Comparison of ENCODE assay signal across 23 mouse cellular contexts in the genomic region with DNA sequence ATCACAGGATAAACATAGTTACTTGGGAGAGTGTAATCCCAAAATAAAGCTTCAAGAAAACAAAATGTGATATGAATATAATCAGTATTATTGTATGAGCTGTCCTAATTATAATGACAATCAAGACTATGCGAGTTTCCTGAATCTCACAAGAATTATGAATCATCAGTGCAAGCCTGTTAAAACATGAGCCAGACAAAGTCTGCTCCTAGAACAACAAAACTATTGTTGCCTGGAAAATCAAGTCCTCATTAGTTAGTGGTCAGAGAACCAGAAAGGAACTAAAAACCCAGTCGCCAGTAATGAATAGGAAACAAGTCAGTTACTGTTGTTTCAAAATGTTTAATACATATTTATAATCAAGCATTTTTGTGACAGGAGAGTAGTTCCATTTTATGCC.
A peak's percentile ranks its signal among the peaks of the same experiment; 100 is the strongest.
DNase-seq lines count a peak whose midpoint lies in the region; ATAC-seq lines count a peak whose summit lies in the region.
"Had no signal": no experiment of that assay in that cellular context is flagged by ENCODE, and none has a peak within 500 bp of the region (broad histone marks: within the 10 kb centered on the region; RNA-seq: fewer than 3 reads in every experiment).

No protein-coding gene starts in this region.

- H3K27me3 ChIP-seq in heart, embryonic 12.5 days (replicated peaks): no peaks in the 10 kb centered on the region
- H3K27me3 ChIP-seq: embryonic facial prominence, embryonic 13.5 days; embryonic facial prominence, embryonic 15.5 days; forebrain, embryonic 13.5 days; forebrain, embryonic 15.5 days; Patski had no signal

- H3K9me3 ChIP-seq in heart, embryonic 12.5 days (replicated peaks): no peaks in the 10 kb centered on the region
- H3K9me3 ChIP-seq: embryonic facial prominence, embryonic 13.5 days; embryonic facial prominence, embryonic 15.5 days; forebrain, embryonic 13.5 days; forebrain, embryonic 15.5 days had no signal

- H3K9ac ChIP-seq in heart, embryonic 12.5 days: no peak overlapping the region
- H3K9ac ChIP-seq: embryonic facial prominence, embryonic 13.5 days; embryonic facial prominence, embryonic 15.5 days; forebrain, embryonic 13.5 days; forebrain, embryonic 15.5 days; forebrain, postnatal 0 days had no signal

- DNase-seq in 3T3-L1 (ENCODE audit: low read depth, low spot score): peak; percentile 8
- peak; percentile 1 for DNase-seq in brain, adult 2 months (ENCODE audit: low read depth, low spot score)
- peak; percentile 19 for DNase-seq in retina, embryonic 14.5 days (ENCODE audit: low spot score)
- no peak for DNase-seq in cerebellum, postnatal 36 days
- no peak for DNase-seq in cerebellum, adult 11 months
- DNase-seq: adrenal gland, adult 8-10 months; adrenal gland, postnatal 14 days; adrenal gland, postnatal 36 days; cerebellum, adult 11-12 months; cerebellum, adult 2 months; cerebellum, adult 9-10 months; cerebellum, postnatal 10 days; cerebellum, postnatal 25 days; embryo, embryonic 11 days; forebrain, postnatal 0 days had no signal

- 67% methylated on average over 2 of the region's 2 CpGs for WGBS in heart, embryonic 12.5 days

- no peak overlapping the region for H3K4me3 ChIP-seq in heart, embryonic 12.5 days
- H3K4me3 ChIP-seq: embryonic facial prominence, embryonic 13.5 days; embryonic facial prominence, embryonic 15.5 days; erythroblast, embryonic 14.5 days; forebrain, embryonic 13.5 days; forebrain, embryonic 15.5 days had no signal

- no peak overlapping the region for H3K4me2 ChIP-seq in heart, embryonic 12.5 days
- H3K4me2 ChIP-seq: embryonic facial prominence, embryonic 13.5 days; embryonic facial prominence, embryonic 15.5 days; forebrain, embryonic 13.5 days; forebrain, embryonic 15.5 days had no signal

- H3K4me1 ChIP-seq in heart, embryonic 12.5 days (replicated peaks): no peaks in the 10 kb centered on the region
- H3K4me1 ChIP-seq: embryonic facial prominence, embryonic 13.5 days; embryonic facial prominence, embryonic 15.5 days; forebrain, embryonic 13.5 days; forebrain, embryonic 15.5 days had no signal

- no peak for ATAC-seq in heart, embryonic 12.5 days (ENCODE audit: insufficient number of reproducible peaks, low FRiP score)
- ATAC-seq: activated CD4-positive, CD25-positive, alpha-beta regulatory T cell, adult 4 months; forebrain, embryonic 13.5 days; forebrain, embryonic 15.5 days; forebrain, postnatal 0 days; Patski had no signal

- no peak overlapping the region for H3K27ac ChIP-seq in heart, embryonic 12.5 days (ENCODE audit: poor library complexity, severe bottlenecking)
- H3K27ac ChIP-seq: embryonic facial prominence, embryonic 13.5 days; embryonic facial prominence, embryonic 15.5 days; forebrain, embryonic 13.5 days; forebrain, embryonic 15.5 days had no signal

- H3K36me3 ChIP-seq in heart, embryonic 12.5 days: no peaks in the 10 kb centered on the region
- H3K36me3 ChIP-seq: embryonic facial prominence, embryonic 13.5 days; embryonic facial prominence, embryonic 15.5 days; forebrain, embryonic 15.5 days had no signal

Comparison
In these comparisons a context has a peak if more than half of its experiments do, and no peak if none do; other contexts are left out.
1. DNase-seq: peak in 3T3-L1 (single experiment), brain, adult 2 months (single experiment) and retina, embryonic 14.5 days (single experiment); none in cerebellum, postnatal 36 days (0 of 2) and cerebellum, adult 11 months (single experiment).